Mouse (Mus musculus) layer of hippocampus, postnatal 10 days (tissue): ENCODE data around the gene Olfr1512. TPM values are rescaled to one million over a fixed set of nuclear protein-coding genes. Genes with fewer than 3 reads are reported as not detected.
"Not testable (repeated sequence)": the region's sequence is repeated elsewhere in the genome, so short reads cannot be mapped to it uniquely, and the experiment has no call there.

ENCODE experiments used
- DNase-seq, 2 experiments: peaks; one replicate each; pipeline ENCODE4 v3.0.0; 2021; ENCODE audit warnings: low spot score in 2 of 2
- long read RNA-seq: library from polyadenylated mRNA; stranded (forward); transcript quantifications from one replicate; pipeline ENCODE4 v2.0.0, GENCODE M21; 2023
- total RNA-seq, 2 experiments: library from RNA; stranded (reverse); gene quantifications; 2 replicates each; pipeline ENCODE4 v1.2.3; 2021

Olfr1512 gene
- total RNA-seq: not detected
- long read RNA-seq: 0 reads

DNA sequence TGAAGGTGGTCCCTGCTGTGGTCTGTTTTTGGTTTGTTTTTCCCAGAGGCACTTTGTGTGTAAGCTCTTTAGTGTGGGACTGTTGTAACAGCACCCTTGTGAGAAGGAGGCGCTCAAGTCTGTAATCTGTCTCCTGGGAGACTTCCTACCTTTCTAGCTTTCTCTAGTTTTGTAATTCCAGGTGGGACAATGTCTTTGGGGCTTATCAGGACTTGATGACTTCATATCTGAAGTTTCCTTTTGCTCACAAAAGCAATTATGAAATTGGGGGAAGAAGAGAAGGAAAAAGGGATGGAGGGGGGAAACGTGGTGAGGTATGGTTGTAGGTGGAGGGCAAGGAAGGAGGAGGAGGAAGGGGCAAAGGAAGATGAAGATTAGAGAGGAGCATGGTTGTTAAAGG, at the start of gene Olfr1512:
Gene Olfr1512 (minus strand): TSS at position 101 of the 400 bp plus-strand sequence.
- no peak for DNase-seq

DNA sequence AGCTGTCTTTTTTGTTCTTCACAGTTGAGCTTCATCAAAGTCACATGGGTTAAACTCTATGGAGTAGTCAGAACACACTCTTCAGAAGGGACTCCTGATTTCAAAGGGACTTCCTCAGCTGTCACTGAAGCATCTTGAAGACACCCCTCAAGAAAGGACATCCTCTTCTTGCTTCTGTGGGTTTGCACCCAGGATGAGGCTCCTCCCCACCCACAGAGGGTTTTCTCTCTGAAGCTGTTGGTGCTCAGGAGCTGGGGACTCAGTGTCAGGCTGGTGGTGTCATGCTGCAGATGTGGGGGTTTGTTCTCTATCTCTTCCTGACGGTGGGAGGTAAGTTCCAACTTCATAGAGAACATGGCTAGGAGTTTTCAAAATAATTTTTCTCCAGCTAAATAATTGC, 48.7 kb upstream of the Olfr1512 start:
- DNase-seq: no peak

DNA sequence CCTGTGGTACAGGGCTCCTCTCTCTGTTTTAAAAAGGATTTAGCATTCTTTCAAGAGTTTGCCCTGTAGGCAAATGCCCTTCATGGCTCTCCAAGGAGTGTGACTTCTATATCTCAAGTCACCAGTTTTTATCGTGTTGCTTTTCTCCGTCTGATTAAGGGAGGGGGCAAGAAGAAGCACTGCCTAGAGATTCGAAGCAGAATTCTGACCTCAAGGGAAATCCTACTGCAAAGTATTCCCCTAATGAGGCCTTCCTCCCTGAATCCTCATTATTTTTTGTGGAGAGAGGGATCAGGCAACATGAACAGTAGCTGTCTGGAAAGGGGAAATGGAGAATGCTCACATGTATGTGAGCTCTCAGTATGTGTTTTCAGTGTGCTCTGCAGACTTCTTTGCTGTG, 35.3 kb upstream of the Olfr1512 start, which contains the start of gene Olfr1510:
Gene Olfr1510 (minus strand): TSS at position 101 of the 400 bp plus-strand sequence.
- DNase-seq: no peak

DNA sequence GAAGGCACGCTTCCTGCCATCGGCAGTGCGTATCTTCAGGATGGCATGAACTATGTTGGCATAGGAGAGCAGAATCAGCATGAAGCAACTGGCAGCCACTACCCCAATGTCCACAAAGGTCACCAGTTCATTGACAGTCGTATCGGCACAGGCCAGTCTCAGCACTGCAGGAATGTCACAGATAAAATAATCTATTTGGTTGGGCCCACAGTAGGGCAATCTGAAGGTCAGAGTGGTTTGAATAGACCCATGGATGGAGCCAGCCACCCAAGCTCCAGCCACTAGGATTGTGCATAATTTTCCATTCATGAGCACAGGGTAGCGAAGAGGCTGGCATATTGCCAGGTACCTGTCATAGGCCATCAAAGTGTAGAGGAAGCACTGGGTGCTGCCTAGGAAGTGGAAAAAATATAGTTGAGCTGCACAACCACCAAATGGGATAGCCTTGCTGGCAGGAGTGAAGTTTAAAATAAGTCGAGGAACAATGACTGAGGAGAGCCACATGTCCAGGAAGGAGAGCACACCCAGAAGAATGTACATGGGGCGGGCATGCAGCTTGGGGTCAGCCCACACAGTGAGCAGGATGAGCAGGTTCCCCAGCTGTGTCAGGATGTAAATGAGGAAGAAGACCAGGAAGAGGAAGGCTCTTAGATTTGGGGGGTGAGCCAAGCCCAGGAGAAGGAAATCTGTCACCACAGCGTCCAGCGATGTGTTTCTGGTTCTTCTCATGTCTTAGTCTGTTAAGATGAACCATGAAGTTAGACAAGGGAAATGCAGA, 31.4 kb upstream of the Olfr1512 start:
- DNase-seq: not testable (repeated sequence)

DNA sequence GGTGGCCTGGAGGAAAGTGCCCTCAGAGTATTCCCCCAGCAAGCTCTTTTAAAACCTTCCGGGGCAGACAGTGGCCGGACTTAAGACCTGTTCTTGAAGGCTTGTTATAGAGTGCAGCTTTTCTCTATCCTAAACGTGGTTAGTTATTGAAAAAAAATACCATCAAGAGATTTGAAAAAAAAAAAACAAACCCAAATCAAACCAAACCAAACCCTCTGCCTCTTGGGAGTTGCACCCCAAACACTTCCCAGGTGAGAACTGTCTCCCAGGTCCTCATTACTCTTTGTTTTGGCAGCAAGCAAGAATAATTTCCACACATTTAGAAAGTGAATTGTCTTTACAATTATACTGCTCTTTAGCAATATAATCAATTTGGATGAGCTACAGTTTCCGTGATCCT, 18.3 kb upstream of the Olfr1512 start, which contains the start of gene Olfr1511:
Gene Olfr1511 (minus strand): TSS at position 101 of the 400 bp plus-strand sequence.
- DNase-seq: no peak

DNA sequence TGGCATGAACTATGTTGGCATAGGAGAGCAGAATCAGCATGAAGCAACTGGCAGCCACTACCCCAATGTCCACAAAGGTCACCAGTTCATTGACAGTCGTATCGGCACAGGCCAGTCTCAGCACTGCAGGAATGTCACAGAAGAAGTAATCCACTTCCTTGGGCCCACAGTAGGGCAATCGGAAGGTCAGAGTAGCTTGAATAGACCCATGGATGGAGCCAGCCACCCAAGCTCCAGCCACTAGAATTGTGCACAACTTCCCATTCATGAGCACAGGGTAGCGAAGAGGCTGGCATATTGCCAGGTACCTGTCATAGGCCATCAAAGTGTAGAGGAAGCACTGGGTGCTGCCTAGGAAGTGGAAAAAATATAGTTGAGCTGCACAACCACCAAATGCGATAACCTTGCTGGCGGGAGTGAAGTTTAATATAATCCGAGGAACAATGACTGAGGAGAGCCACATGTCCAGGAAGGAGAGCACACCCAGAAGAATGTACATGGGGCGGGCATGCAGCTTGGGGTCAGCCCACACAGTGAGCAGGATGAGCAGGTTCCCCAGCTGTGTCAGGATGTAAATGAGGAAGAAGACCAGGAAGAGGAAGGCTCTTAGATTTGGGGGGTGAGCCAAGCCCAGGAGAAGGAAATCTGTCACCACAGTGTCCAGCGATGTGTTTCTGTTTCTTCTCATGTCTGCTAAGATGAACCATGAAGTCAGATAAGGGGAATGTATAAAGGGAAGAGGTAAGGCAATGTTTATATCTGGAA, 11.3 kb upstream of the Olfr1512 start:
- not testable (repeated sequence) for DNase-seq

GRCm38 (mm10) chr14:52368741-52369140, 10.2 kb downstream of the Olfr1512 start:
- DNase-seq: no peak

DNA sequence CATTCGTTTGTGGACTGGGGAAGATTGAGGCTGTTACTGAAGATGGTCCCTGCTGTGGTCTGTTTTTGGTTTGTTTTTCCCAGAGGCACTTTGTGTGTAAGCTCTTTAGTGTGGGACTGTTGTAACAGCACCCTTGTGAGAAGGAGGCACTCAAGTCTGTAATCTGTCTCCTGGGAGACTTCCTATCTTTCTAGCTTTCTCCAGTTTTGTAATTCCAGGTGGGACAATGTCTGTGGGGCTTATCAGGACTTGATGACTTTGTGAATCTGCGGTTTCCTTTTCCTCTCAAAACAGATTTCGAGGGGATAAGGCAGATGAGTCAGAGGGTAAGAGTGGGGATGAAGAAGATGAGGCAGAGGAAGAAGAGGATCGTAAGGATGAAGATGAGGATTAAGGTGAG, 22.7 kb downstream of the Olfr1512 start, which contains the start of gene Olfr1513:
Gene Olfr1513 (minus strand): TSS at position 101 of the 400 bp plus-strand sequence.
- no peak for DNase-seq

DNA sequence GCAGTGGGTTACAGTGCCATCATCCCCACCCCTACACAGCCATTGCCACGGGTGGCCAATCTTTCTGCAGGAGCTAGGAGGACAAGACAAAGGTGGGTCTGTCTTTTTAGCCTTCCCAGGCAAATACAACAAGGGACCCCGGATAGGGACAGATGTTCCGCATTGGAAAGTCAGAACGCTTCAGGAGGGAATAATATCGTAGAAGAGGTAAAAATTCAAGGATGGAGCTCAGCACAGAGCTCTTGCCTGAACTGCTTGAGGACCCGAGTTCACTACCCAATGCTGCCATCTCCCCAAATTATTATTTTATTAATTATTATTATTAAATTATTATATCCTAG, 39.5 kb downstream of the Olfr1512 start:
- no peak for DNase-seq

DNA sequence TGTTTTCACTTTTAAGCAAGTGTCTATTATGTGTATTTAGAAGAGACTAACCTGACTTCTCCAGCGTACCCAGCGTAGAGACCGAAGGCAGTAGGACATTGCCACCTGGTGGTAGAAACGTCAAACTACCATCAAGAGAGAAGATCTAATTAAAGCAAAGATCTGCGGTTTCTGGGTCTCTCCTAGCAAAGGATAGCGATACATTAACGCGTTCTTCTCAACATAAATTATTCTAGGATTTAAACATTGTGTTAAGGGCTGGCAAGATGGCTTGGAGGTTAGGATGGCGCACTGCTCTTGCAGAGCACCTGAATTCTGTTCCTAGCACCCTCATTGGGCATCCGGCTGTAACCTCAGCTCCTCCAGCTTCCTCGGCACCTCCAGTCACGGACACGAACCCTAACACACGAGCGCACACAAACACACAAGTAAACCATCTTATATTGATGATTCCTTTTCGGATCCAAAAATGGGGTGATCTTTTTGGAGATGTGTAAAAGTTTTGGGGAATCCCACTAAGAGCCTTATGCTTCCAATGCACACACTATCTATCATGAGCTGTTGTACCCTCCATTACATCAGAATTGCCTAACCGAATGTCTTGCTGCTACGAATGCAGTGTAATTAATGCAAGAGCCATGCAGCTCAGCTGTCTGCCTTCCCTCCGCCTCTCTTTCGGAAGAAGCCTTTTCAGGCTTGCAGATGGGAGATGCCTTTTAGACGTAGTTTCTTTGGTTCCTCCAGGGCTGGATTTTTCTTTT, 40.0 kb downstream of the Olfr1512 start:
- DNase-seq: peak; percentile 61 to 68

GRCm38 (mm10) chr14:52332171-52332570, 46.8 kb downstream of the Olfr1512 start:
- no peak for DNase-seq

- DNase-seq: no peak
Measured at GRCm38 (mm10) chr14:52331069-52331750, 47.8 kb downstream of the Olfr1512 start.

GRCm38 (mm10) chr14:52327910-52328812, 50.8 kb downstream of the Olfr1512 start, which contains the start of gene Sall2:
TSS of gene Sall2 (minus strand) at chr14:52328762.
- DNase-seq: peak in 1 of 2 experiments; percentile 35

DNA sequence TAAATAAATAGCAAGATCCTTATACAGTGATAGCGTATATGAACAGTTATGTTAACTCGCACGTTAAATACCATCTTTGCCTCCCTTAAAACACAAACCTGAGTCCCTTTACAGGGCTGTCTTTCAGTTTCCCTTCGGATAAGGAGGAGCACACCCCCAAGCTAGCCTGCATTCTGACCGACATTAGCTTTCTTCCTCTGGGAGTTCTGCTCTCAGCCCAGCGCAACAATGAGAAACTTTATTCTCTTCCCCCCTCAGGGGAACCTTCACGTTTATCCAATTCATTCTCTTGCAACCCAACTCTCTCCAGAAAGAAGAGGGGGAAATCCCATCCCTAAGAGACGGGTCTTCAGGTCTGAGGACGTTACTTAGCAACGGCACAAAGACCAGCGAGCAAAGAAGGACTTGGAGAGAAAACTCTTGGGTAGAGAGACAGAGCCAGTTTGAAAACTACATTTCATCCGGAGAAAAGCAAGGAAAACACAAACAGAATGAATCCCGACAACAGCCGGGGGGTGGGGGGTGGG, 51.5 kb downstream of the Olfr1512 start:
- no peak for DNase-seq

GRCm38 (mm10) chr14:52325890-52326289, 53.1 kb downstream of the Olfr1512 start:
- DNase-seq: peak; percentile 25 to 30
